Mouse (Mus musculus): Measurements from ENCODE around the gene Pno1. TPM values are rescaled to one million over a fixed set of nuclear protein-coding genes. Genes with fewer than 3 reads are reported as not detected.

The Pno1 gene
- 37.6 TPM for polyA plus RNA-seq (2017; shearing (Covaris generic))

DNA sequence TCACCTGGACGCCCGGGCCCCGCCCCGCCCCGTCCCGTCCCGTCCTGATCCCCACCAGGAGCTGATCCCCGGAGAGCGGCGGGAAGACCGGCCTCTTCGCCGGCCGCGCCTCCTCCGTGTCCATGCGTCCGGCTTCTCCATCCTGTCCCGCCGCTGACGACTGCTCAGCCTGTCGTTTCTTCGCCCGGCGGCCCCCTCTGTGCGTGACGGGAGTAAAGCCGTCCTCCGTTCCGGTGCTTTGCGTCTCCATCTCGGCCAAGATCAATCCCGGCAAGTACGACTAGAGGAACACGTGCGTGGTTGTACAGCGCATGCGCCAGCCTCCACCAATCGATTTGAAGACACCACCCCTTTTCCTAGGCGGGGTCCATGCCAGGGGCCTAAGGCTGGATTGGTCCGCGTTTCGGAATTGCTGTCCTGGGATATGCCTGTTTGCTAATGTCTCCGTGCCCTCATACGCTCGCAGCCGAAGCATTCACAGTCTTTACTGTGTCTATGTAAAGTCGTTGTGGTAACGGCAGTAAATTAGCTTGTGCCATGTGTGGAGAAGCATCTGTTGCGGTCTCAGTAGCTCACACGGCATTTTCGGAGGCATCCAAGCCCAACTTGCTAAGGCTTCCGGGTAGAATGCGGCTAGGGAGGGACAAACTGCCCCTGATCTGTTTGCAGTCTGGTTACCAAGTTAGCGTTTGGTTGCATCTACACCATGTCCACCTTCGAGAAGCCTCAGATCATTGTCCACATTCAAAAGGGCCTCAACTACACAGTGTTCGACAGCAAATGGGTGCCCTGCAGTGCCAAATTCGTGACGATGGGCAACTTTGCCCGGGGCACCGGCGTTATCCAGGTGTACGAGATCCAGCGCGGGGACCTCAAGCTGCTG, at the start of gene Pno1:
Gene Pno1 (minus strand): TSS at position 311 of the 883 bp plus-strand sequence.

DNA sequence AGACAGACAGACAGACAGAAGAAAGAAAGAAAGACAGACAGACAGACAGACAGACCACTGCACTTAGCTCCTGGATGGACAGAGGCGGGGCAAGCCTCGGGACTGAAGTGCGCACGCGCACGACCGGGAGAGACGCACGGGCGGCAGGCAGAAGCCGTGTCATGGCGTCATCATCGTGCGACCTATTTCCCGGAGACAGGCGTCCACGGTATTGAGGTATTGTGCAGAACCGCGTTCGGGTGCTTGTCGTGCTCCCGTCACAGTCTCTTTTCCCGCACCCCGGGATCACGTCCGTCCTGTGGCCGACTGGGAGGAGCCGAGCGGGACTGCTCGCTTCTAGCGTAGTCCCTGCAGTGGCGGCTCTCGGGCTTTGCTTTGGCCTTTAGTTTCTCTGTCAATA, 46.1 kb upstream of the Pno1 start, which contains the start of gene C1d:
Gene C1d (plus strand): TSS at position 137 of the 400 bp plus-strand sequence.

DNA sequence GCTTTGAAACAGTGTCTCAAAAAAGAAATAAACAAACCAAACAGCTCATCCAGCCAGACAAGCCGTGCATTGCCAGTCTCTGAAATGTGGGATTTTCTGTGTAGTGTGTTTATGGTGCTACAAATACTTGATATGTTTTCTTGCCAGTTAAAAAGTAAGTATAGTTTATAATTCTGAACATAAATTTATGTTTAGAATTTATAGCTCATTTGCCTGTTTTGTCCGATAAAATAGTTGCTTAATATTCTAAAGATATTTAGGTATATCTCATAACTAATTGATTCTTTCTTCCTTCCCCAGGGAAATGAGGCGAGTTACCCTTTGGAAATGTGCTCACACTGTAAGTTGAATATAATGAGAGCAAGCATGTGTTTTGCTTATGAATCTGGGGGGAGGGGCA, 29.6 kb downstream of the Pno1 start, which contains the start of gene Wdr92:
Gene Wdr92 (plus strand): TSS at position 301 of the 400 bp plus-strand sequence.

DNA sequence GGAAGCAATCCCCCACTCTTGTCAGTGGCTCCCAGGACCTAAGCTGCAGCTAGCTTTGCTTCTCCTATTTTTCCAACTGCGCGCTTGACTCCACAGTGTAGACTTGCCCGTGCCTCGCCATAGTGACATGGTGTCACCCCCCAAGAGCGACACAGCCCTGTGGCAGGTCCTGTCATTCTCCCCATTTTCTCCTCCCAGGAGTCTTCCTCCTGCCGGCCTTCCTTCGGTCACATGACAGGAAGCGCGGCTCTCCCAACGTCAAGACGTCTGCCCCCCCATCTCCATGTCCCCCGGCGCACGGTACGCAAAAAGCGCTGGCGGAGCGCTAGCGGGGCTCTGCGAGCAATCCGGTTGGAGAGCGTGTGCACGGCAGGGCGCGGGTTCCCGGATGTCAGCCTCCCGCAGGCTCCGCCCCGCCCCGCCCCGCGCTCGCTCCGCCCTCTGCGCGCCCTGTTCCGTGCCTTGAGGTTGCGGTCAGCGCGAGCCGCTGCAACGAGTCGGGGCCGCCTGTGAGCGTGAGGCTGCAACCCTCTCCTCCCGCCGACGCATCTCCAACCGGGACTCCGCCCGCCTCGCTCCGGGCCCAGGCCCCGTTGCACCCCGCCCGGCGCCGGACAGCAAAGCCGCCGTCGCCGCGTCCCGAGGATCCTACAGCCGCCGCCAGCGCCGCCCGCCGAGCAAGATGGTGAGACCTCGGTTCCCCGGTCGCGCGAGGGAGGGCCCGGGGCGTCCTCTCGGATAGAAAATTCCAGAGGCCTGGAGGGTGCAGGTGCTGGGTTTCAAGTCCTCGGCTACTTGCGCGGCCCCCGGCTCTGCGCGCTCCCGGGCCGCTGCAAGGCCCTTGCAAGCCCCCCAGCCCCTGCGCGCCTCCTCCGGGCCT, 52.3 kb downstream of the Pno1 start, which contains the start of gene Ppp3r1:
Gene Ppp3r1 (plus strand): TSS at position 406 of the 880 bp plus-strand sequence.

Other genes starting within 250 kb of the Pno1 start
- gene Cnrip1, start 160.0 kb downstream of the Pno1 start, polyA plus RNA-seq (2017; shearing (Covaris generic)) = 8.6 TPM
- gene Plek, start 159.2 kb downstream of the Pno1 start, polyA plus RNA-seq (2017; shearing (Covaris generic)) = 33.0 TPM
- gene Ppp3r1, start 52.3 kb downstream of the Pno1 start, polyA plus RNA-seq (2017; shearing (Covaris generic)) = 85.4 TPM
- gene Wdr92, start 29.5 kb downstream of the Pno1 start, polyA plus RNA-seq (2017; shearing (Covaris generic)) = 11.2 TPM
- gene C1d, start 46.0 kb upstream of the Pno1 start, polyA plus RNA-seq (2017; shearing (Covaris generic)) = 30.0 TPM